Mouse (Mus musculus) intestine, embryonic 16.5 days (tissue): ENCODE results near the gene Plch2. TPM values are rescaled to one million over a fixed set of nuclear protein-coding genes. Genes with fewer than 3 reads are reported as not detected.

ENCODE experiments used
- ATAC-seq: fragments of 200-750 bp; cut with Nextera tagmentation; 2 replicates; pipeline ENCODE4 v1.8.0; 2017; ENCODE audit warnings: moderate TSS enrichment, moderate library complexity
- H3K27ac ChIP-seq: fragments of 300-500 bp; sonication (generic); 2 replicates; pipeline ENCODE4 v1.5.1; 2014; ENCODE audit warnings: mild to moderate bottlenecking, low read length
- H3K27me3 ChIP-seq: fragments of 300-500 bp; sonication (generic); replicated peaks from 2 replicates; pipeline ENCODE4 v1.6.1; 2014; ENCODE audit warnings: low read length, control low read depth, mixed read lengths; ENCODE audit not compliant: control insufficient read depth, insufficient read depth
- H3K36me3 ChIP-seq: fragments of 300-500 bp; sonication (generic); 2 replicates; pipeline ENCODE4 v1.6.1; 2014; ENCODE audit warnings: low read length, control low read depth; ENCODE audit not compliant: control insufficient read depth, insufficient read depth
- H3K4me1 ChIP-seq: fragments of 300-500 bp; sonication (generic); 2 replicates; pipeline ENCODE4 v1.6.1; 2014; ENCODE audit warnings: low read length, control low read depth, mixed read lengths; ENCODE audit not compliant: control insufficient read depth, insufficient read depth
- H3K4me2 ChIP-seq: fragments of 300-500 bp; sonication (generic); 2 replicates; pipeline ENCODE4 v1.6.1; 2014; ENCODE audit warnings: low read depth, low read length, control low read depth
- H3K4me3 ChIP-seq: fragments of 300-500 bp; sonication (generic); 2 replicates; pipeline ENCODE4 v1.5.1; 2014; ENCODE audit warnings: mild to moderate bottlenecking, low read length
- H3K9ac ChIP-seq: fragments of 300-500 bp; sonication (generic); 2 replicates; pipeline ENCODE4 v1.6.1; 2014; ENCODE audit warnings: low read depth, low read length
- H3K9me3 ChIP-seq: fragments of 300-500 bp; sonication (generic); 2 replicates; pipeline ENCODE4 v1.6.1; 2016; ENCODE audit warnings: low read length, control low read depth; ENCODE audit not compliant: control insufficient read depth
- WGBS: fragments of 180-500 bp; shearing (Covaris S2); extraction: QIAGEN DNeasy Blood & Tissue Kit; methylation state at CpG from one replicate; pipeline ENCODE4 v1.1.7; 2014; 5-methylcytosine and 5-hydroxymethylcytosine counted together
- polyA plus RNA-seq: library from polyadenylated mRNA; unstranded; fragments of >200 nt; fragmentation: Nextera tagmentation; extraction: Ambion mirVana; gene quantifications from 2 replicates; pipeline ENCODE4 v1.2.1, GENCODE M21; 2015

The Plch2 gene
- polyA plus RNA-seq, 1 experiment from 2014 or later = 19.8 TPM

- H3K27me3 ChIP-seq = peaks cover 25% of the 10 kb centered on the region
- 67% methylated on average over 3 of the region's 3 CpGs for WGBS
- H3K4me2 ChIP-seq = no peak overlapping the region
- H3K9me3 ChIP-seq = no peaks in the 10 kb centered on the region
- no peak overlapping the region for H3K27ac ChIP-seq
- H3K36me3 ChIP-seq = peaks cover 17% of the 10 kb centered on the region
- H3K4me1 ChIP-seq = peaks cover 34% of the 10 kb centered on the region
- no peak overlapping the region for H3K9ac ChIP-seq
- no peak overlapping the region for H3K4me3 ChIP-seq
- no peak for ATAC-seq
Measured at GRCm38 (mm10) chr4:154965856-154966255, 90.7 kb downstream of the Plch2 start.

GRCm38 (mm10) chr4:154964581-154965235 is 91.9 kb downstream of the Plch2 start:
- Histone ChIP-seq H3K36me3 (peaks cover 7% of the 10 kb centered on the region), H3K27me3 (peaks cover 36% of the 10 kb centered on the region), H3K9ac (peak overlapping the region; percentile 86), H3K9me3 (no peaks in the 10 kb centered on the region), H3K4me1 (peaks cover 40% of the 10 kb centered on the region), H3K27ac (peak overlapping the region; percentile 86), H3K4me3 (peak overlapping the region; percentile 75), H3K4me2 (peak overlapping the region; percentile 50)
- no peak; the same call in 1 of the 2 replicates for ATAC-seq
- under 1% methylated on average over 34 of the region's 36 CpGs for WGBS

GRCm38 (mm10) chr4:154963901-154964580 is 92.5 kb downstream of the Plch2 start, which contains the start of gene Pank4:
TSS of gene Pank4 (plus strand) at chr4:154964123.
- ATAC-seq = peak; percentile 98
- WGBS = under 1% methylated on average over 65 of the region's 66 CpGs
- Histone ChIP-seq H3K9ac (peak within 1 kb of the TSS; percentile 86), H3K27me3 (peaks cover 43% of the 10 kb centered on the region), H3K9me3 (no peaks in the 10 kb centered on the region), H3K27ac (peak within 1 kb of the TSS; percentile 86), H3K4me3 (peak within 1 kb of the TSS; percentile 75), H3K36me3 (peaks cover under 1% of the 10 kb centered on the region), H3K4me1 (peaks cover 40% of the 10 kb centered on the region), H3K4me2 (peak within 1 kb of the TSS; percentile 63)

GRCm38 (mm10) chr4:154963190-154963836 is 93.3 kb downstream of the Plch2 start:
- Histone ChIP-seq H3K27me3 (peaks cover 50% of the 10 kb centered on the region), H3K4me2 (peak overlapping the region; percentile 63), H3K4me1 (peaks cover 43% of the 10 kb centered on the region), H3K9me3 (no peaks in the 10 kb centered on the region), H3K27ac (no peak overlapping the region), H3K4me3 (peak overlapping the region; percentile 75), H3K36me3 (no peaks in the 10 kb centered on the region), H3K9ac (peak overlapping the region; percentile 86)
- WGBS = 29% methylated on average over 11 of the region's 11 CpGs
- ATAC-seq = no peak

- no peak overlapping the region for H3K27ac ChIP-seq
- no peak overlapping the region for H3K9ac ChIP-seq
- H3K27me3 ChIP-seq = peaks cover 56% of the 10 kb centered on the region
- ATAC-seq = no peak
- no peak overlapping the region for H3K4me2 ChIP-seq
- no peaks in the 10 kb centered on the region for H3K36me3 ChIP-seq
- H3K4me3 ChIP-seq = no peak overlapping the region
- no peaks in the 10 kb centered on the region for H3K9me3 ChIP-seq
- H3K4me1 ChIP-seq = peaks cover 48% of the 10 kb centered on the region
- 80% methylated on average over 7 of the region's 7 CpGs for WGBS
Measured at GRCm38 (mm10) chr4:154962683-154963082, 93.9 kb downstream of the Plch2 start.

GRCm38 (mm10) chr4:154961911-154962310 is 94.7 kb downstream of the Plch2 start:
- peak overlapping the region; percentile 86 for H3K4me2 ChIP-seq
- WGBS = 21% methylated on average over 13 of the region's 13 CpGs
- peaks cover 62% of the 10 kb centered on the region for H3K27me3 ChIP-seq
- H3K9me3 ChIP-seq = no peaks in the 10 kb centered on the region
- no peak overlapping the region for H3K27ac ChIP-seq
- H3K4me1 ChIP-seq = peaks cover 51% of the 10 kb centered on the region
- 0 out of 2 replicates have a peak overlapping the region, but pooled peaks have one; percentile 50 for H3K9ac ChIP-seq
- H3K4me3 ChIP-seq = peak overlapping the region; percentile 50
- ATAC-seq = no peak
- no peaks in the 10 kb centered on the region for H3K36me3 ChIP-seq

GRCm38 (mm10) chr4:154961226-154961738 is 95.3 kb downstream of the Plch2 start:
- no peak overlapping the region for H3K27ac ChIP-seq
- WGBS = under 1% methylated on average over 47 of the region's 47 CpGs
- H3K36me3 ChIP-seq = no peaks in the 10 kb centered on the region
- peaks cover 65% of the 10 kb centered on the region for H3K27me3 ChIP-seq
- H3K4me2 ChIP-seq = peak overlapping the region; percentile 86
- no peak for ATAC-seq
- no peaks in the 10 kb centered on the region for H3K9me3 ChIP-seq
- H3K4me1 ChIP-seq = peaks cover 48% of the 10 kb centered on the region
- H3K9ac ChIP-seq = peak overlapping the region; percentile 50
- peak overlapping the region; percentile 50 for H3K4me3 ChIP-seq

GRCm38 (mm10) chr4:154960690-154961225 is 95.8 kb downstream of the Plch2 start, which contains the start of gene Hes5:
TSS of gene Hes5 (plus strand) at chr4:154960923.
- Histone ChIP-seq H3K27ac (no peak within 1 kb of the TSS), H3K9ac (peak within 1 kb of the TSS; percentile 50), H3K4me1 (peaks cover 43% of the 10 kb centered on the region), H3K36me3 (no peaks in the 10 kb centered on the region), H3K4me3 (peak within 1 kb of the TSS; percentile 50), H3K4me2 (peak within 1 kb of the TSS; percentile 86), H3K27me3 (peaks cover 65% of the 10 kb centered on the region), H3K9me3 (no peaks in the 10 kb centered on the region)
- no peak for ATAC-seq
- WGBS = under 1% methylated on average over 65 of the region's 65 CpGs
